Mouse (Mus musculus) bone marrow, adult 2 months (tissue): ENCODE measurements around the gene Sorbs2. TPM values are rescaled to one million over a fixed set of nuclear protein-coding genes. Genes with fewer than 3 reads are reported as not detected.

Experiments used
- H3K27ac ChIP-seq: fragments of 200-500 bp; 2 replicates; pipeline ENCODE4 v1.5.1; 2012; ENCODE audit warnings: low read depth, mild to moderate bottlenecking, control low read depth, inconsistent platforms, low read length; ENCODE audit not compliant: control insufficient read depth, poor library complexity, insufficient read depth
- H3K4me1 ChIP-seq: fragments of 200-500 bp; 2 replicates; pipeline ENCODE4 v1.6.1; 2011; ENCODE audit warnings: low read length; ENCODE audit not compliant: control insufficient read depth, insufficient read depth
- H3K4me3 ChIP-seq: fragments of 200-500 bp; replicated peaks from 2 replicates; pipeline ENCODE3; 2011; ENCODE audit warnings: mild to moderate bottlenecking, low read depth, low read length, control low read depth; ENCODE audit not compliant: control insufficient read depth
- CTCF ChIP-seq: fragments of 200-500 bp; IDR thresholded peaks from 2 replicates; pipeline ENCODE4 v1.5.1; 2011; ENCODE audit warnings: low read length, control low read depth; ENCODE audit not compliant: control insufficient read depth, insufficient read depth
- POLR2A ChIP-seq: fragments of 200-500 bp; IDR thresholded peaks from 2 replicates; pipeline ENCODE4 v1.6.1; 2011; ENCODE audit warnings: low read depth, mild to moderate bottlenecking, control low read depth, low read length, borderline replicate concordance; ENCODE audit not compliant: control insufficient read depth
- WGBS: fragments of 180-500 bp; shearing (Covaris S2); methylation state at CpG from one replicate; pipeline ENCODE4 v1.1.7; 2018; 5-methylcytosine and 5-hydroxymethylcytosine counted together
- polyA plus RNA-seq: library from polyadenylated mRNA; stranded (reverse); fragments of >200 nt; gene quantifications from 2 replicates; pipeline ENCODE4 v1.2.4, GENCODE M21; 2011; ENCODE audit warnings: low replicate concordance; ENCODE audit not compliant: missing spikeins, insufficient read depth, insufficient read length

The Sorbs2 gene
- polyA plus RNA-seq, 1 experiment = 6.5 TPM

DNA sequence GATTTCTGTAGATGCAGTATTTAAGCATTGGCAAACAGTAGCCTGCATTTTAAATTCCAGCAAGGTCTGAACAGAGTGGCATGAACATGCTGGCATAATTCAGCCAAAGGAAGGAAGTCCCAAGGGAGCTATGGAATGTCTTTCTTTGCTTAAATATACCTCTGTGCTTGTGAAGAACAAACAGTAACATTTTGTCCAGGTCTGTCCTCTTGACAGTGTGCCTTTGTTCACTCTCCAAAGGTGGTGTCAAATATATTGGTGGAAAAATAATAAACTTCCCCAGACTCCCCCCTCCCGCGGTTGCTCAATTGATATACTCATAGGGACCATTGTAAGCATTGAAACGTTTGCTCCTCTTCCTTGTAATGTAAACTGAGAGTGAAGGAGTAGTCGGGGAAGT lies 154.0 kb downstream of the Sorbs2 start:
- Histone ChIP-seq H3K4me3 (no peak overlapping the region), H3K4me1 (no peaks in the 10 kb centered on the region), H3K27ac (no peak overlapping the region)
- WGBS = 53% methylated on average over 4 of the region's 4 CpGs
- TF ChIP-seq POLR2A = no peak
- TF ChIP-seq CTCF = no peak

DNA sequence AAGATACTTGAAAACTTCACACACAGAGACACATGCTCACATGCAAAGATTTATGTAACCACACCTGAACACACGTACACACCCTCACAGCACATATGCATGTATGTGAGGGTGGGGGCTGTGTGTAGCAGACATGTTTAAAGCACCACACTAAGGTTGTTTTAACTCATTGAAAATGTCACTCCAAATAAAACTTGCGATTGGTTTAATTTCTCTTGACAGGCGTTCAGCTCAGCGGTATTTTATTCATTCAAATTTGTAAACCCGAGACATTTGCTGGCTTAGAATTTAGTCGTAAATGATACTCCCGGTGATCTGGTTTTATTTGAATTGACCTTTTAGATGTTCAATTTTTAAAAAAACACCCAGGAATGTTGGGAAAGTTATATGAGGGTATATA lies 158.6 kb downstream of the Sorbs2 start:
- 90% methylated on average over 7 of the region's 7 CpGs for WGBS
- no peaks in the 10 kb centered on the region for H3K4me1 ChIP-seq
- H3K4me3 ChIP-seq = no peak overlapping the region
- TF ChIP-seq POLR2A = no peak
- TF ChIP-seq CTCF = no peak
- no peak overlapping the region for H3K27ac ChIP-seq

- no peaks in the 10 kb centered on the region for H3K4me1 ChIP-seq
- no peak for TF ChIP-seq CTCF
- TF ChIP-seq POLR2A = no peak
- 82% methylated on average over 4 of the region's 4 CpGs for WGBS
- no peak overlapping the region for H3K4me3 ChIP-seq
- H3K27ac ChIP-seq = no peak overlapping the region
These were observed 165.6 kb downstream of the Sorbs2 start for GRCm38 (mm10) chr8:45673149-45673548.

- 77% methylated on average over 6 of the region's 6 CpGs for WGBS
These were observed 168.3 kb downstream of the Sorbs2 start for GRCm38 (mm10) chr8:45675821-45676279.

GRCm38 (mm10) chr8:45677114-45677853 lies 169.7 kb downstream of the Sorbs2 start:
- 78% methylated on average over 10 of the region's 10 CpGs for WGBS
- no peak overlapping the region for H3K27ac ChIP-seq
- TF ChIP-seq CTCF (no peak), POLR2A (no peak)
- no peak overlapping the region for H3K4me3 ChIP-seq
- H3K4me1 ChIP-seq = no peaks in the 10 kb centered on the region

More at GRCm38 (mm10) chr8:45675821-45676279, 168.3 kb downstream of the Sorbs2 start:
- H3K4me1 ChIP-seq = no peaks in the 10 kb centered on the region
- H3K4me3 ChIP-seq = no peak overlapping the region
- no peak overlapping the region for H3K27ac ChIP-seq
- TF ChIP-seq POLR2A = no peak
- no peak for TF ChIP-seq CTCF

DNA sequence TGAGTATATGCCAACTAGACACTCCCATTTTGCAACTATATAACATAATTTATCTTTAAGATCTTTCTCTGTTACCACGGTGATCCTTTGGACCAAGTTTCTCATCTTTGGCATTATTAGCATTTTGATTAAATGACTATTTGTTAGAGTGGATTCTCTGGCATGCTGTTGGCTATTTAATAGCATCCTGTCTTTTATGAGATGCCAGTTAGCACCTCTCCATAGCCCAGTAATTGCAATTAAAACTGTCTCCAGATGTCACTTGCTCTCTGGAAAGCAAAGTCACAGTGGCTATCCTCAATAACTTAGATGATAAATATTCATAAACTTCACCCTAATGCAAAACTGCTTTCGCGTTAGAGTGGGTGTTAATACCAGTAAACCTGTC lies 170.3 kb downstream of the Sorbs2 start:
- no peak overlapping the region for H3K4me3 ChIP-seq
- H3K27ac ChIP-seq = no peak overlapping the region
- H3K4me1 ChIP-seq = no peaks in the 10 kb centered on the region
- WGBS = 84% methylated on average over 3 of the region's 3 CpGs
- no peak for TF ChIP-seq CTCF
- TF ChIP-seq POLR2A = no peak

DNA sequence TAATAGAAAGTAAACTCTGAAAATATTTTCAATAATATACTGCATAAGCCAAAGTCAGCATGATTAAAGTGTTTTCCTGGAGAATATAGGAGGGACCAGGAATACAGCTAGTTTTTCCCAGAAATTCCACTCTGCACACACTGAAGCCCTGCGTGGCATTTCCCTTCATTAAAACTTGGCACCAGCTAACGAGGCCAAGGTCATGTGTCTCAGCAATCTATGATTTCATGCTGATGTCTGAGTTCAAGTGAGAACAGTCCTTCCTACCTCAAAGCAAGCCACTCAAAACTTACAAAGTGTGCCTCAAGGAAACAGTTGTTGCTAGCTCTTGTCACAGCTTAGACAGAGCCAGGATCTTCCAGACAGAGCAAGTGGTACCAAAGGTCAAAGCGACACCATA lies 173.6 kb downstream of the Sorbs2 start:
- WGBS = 69% methylated on average over 3 of the region's 3 CpGs
- Histone ChIP-seq H3K4me3 (no peak overlapping the region), H3K4me1 (no peaks in the 10 kb centered on the region), H3K27ac (no peak overlapping the region)
- TF ChIP-seq CTCF (no peak), POLR2A (no peak)

- Histone ChIP-seq H3K27ac (no peak overlapping the region), H3K4me1 (no peaks in the 10 kb centered on the region), H3K4me3 (no peak overlapping the region)
- no peak for TF ChIP-seq CTCF
- no peak for TF ChIP-seq POLR2A
- WGBS = 80% methylated on average over 8 of the region's 8 CpGs
These were observed 175.3 kb downstream of the Sorbs2 start for GRCm38 (mm10) chr8:45682845-45683383.
